Mouse (Mus musculus): Measurements from ENCODE around the gene Hoxb5. TPM values are rescaled to one million over a fixed set of nuclear protein-coding genes. Genes with fewer than 3 reads are reported as not detected.
A peak's percentile ranks its signal among the peaks of the same experiment; 100 is the strongest.

Hoxb5 gene
- total RNA-seq, 2 experiments from 2014 or later: 0.26 to 0.28 TPM

GRCm38 (mm10) chr11:96324125-96324524, 21.0 kb downstream of the Hoxb5 start:
- intact Hi-C loops (cut with DNase I): no loop called here
- no peak for TF ChIP-seq CTCF (IDR thresholded peaks at IDR 0.05)
- Histone ChIP-seq H3K27ac (no peak overlapping the region), H3K4me3 (no peak overlapping the region)
- DNase-seq: no peak

DNA sequence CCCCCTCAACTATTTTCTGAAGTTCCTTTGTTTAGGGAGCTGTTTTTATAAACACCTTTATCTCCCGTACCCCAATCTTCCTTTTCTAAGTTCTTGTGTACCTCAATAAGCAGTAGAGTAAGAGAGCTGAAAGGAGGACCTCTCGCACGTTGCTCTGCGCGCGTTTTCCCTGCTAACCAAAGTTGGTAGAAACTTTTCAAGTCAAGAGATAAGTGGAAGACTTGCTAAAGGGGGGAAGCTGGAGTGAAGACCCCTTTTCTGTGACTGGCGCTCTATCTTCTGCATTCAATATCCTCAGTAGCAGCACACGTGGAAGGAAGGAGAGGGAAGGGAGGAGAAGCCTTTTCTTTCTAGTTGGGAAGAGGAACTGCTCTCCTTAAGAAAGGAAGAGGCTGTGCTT, 21.8 kb downstream of the Hoxb5 start:
- H3K4me3 ChIP-seq: no peak overlapping the region
- no peak for TF ChIP-seq CTCF (IDR thresholded peaks at IDR 0.05)
- intact Hi-C loops (cut with DNase I): no loop called here
- H3K27ac ChIP-seq: no peak overlapping the region
- DNase-seq: no peak

DNA sequence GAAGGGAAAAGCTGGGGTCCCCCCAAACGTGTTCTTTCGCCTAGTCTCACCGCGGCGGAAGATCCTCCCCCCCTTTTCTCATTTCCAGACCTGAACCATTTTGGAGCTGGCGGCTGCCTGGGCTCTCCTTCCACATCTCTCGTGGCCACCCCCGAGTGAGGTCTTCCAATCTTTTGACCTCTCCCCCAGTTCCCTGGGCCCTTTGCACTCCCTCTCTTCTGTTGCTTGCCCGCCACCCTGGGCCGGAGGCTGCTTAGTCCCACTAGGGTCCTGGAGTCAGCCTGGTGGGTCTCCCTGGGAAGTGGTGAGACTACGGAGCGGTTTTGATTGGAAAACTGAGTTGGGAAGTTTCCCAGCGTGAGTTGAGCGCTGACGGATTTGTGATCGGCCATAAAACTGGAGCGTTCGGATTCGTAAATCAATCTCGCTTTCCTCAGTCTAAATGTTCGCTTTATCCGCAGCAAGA, 22.6 kb downstream of the Hoxb5 start:
- DNase-seq: no peak
- Histone ChIP-seq H3K27ac (no peak overlapping the region), H3K4me3 (no peak overlapping the region)
- no peak for TF ChIP-seq CTCF (IDR thresholded peaks at IDR 0.05)
- intact Hi-C loops (cut with DNase I): no loop called here

DNA sequence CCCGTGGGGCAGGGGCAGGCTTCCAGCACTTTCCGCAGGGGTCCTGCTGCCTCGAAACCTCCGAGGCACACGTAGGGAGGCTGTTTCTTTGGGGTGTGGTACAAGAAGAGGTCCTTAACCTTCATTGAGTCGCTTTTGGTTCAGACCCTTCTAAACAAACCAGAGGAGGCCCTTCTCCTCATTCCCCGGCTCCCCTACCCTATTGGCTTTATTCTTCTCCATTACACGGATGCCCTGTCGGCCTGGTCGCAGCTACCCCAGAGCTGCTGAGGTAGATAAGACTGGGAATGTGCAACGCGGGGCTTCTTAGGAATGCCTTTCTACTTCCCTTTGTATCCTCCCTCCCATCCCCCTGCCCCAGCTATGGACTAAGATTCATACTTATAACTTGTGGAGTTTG, 23.6 kb downstream of the Hoxb5 start:
- Histone ChIP-seq H3K4me3 (no peak overlapping the region), H3K27ac (no peak overlapping the region)
- no peak for DNase-seq
- intact Hi-C loops (cut with DNase I): no loop called here
- TF ChIP-seq CTCF (IDR thresholded peaks at IDR 0.05): no peak

GRCm38 (mm10) chr11:96327122-96327521, 24.0 kb downstream of the Hoxb5 start:
- H3K4me3 ChIP-seq: no peak overlapping the region
- TF ChIP-seq CTCF (IDR thresholded peaks at IDR 0.05): no peak
- DNase-seq: no peak
- H3K27ac ChIP-seq: no peak overlapping the region
- intact Hi-C loops (cut with DNase I): no loop called here

- TF ChIP-seq CTCF (IDR thresholded peaks at IDR 0.05): no peak
- Histone ChIP-seq H3K27ac (no peak overlapping the region), H3K4me3 (no peak overlapping the region)
- intact Hi-C loops (cut with DNase I): no loop called here
- DNase-seq: no peak
Observed at GRCm38 (mm10) chr11:96327750-96328149, 24.6 kb downstream of the Hoxb5 start.

GRCm38 (mm10) chr11:96328605-96329004, 25.5 kb downstream of the Hoxb5 start:
- DNase-seq: no peak
- H3K4me3 ChIP-seq: no peak overlapping the region
- no peak for TF ChIP-seq CTCF (IDR thresholded peaks at IDR 0.05)
- intact Hi-C loops (cut with DNase I): no loop called here
- no peak overlapping the region for H3K27ac ChIP-seq

DNA sequence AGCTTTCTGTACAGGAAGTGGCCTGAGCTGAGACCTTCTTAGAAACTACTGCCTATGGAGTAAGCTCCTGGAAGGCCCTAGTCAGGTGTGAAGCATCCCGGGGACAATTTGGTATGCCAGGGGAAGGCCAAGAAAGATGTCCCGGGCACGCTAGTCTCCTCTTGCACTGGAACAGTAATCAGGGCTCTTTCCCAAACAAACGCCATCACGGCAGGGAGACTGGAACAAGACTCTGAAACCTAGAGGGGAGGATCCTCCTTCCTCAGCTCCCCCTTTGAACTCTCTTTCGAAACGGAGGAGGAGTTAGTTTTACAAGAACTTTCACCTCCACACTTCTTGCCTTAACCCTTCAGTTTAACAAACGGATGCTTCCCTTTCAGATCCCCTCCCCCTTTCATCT, 29.0 kb downstream of the Hoxb5 start:
- Histone ChIP-seq H3K4me3 (no peak overlapping the region), H3K27ac (no peak overlapping the region)
- intact Hi-C loops (cut with DNase I): no loop called here
- no peak for DNase-seq
- no peak for TF ChIP-seq CTCF (IDR thresholded peaks at IDR 0.05)

DNA sequence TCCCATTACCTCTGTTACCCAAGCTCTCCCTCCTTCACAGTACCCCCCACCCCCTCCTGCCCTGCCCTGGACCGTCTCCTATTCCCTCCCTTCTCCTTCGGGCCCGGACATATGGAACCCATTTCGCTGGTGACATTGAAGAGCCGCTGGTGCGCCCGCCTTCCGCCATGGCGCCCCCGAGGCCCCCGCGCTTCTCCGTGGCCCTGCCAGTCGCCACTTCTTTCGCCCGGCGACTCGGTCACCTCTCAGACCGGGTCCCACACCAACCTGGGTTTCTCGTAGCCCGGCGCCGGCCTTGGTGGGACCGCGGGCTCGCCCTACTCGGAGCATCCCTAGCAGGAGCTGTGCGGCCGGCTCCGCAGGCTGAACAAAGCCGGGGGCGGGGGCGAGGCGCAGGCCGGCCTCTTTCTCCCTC, 29.5 kb downstream of the Hoxb5 start:
- intact Hi-C loops (cut with DNase I): no loop called here
- TF ChIP-seq CTCF (IDR thresholded peaks at IDR 0.05): no peak
- DNase-seq: no peak
- no peak overlapping the region for H3K27ac ChIP-seq
- peak overlapping the region; percentile 17 for H3K4me3 ChIP-seq

- intact Hi-C loops (cut with DNase I): no loop called here
- Histone ChIP-seq H3K4me3 (no peak overlapping the region; the same call in 1 of the 2 replicates), H3K27ac (no peak overlapping the region)
- no peak for DNase-seq
- no peak for TF ChIP-seq CTCF (IDR thresholded peaks at IDR 0.05)
Observed at GRCm38 (mm10) chr11:96333241-96334001, 30.3 kb downstream of the Hoxb5 start.

DNA sequence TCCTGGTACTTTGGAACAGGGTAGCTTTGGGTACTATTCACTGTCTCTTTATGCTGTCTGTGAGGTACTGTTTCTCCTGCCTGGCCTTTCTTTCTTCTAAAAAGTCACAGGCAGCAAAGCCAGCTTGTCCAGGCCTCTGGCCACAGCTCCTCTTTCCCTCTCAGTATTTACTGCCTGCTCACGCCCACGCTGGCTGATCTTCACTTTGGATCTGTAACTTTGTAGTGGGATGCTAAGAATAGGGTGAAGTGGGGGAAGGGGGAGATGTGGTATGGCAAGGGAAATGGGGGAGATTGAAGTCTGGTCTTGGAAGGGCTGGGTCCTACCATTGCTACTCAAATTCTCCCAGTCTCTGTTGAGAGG, 30.8 kb downstream of the Hoxb5 start:
- no peak overlapping the region for H3K4me3 ChIP-seq
- no peak for DNase-seq
- no peak overlapping the region for H3K27ac ChIP-seq
- TF ChIP-seq CTCF (IDR thresholded peaks at IDR 0.05): no peak
- intact Hi-C loops (cut with DNase I): no loop called here

DNA sequence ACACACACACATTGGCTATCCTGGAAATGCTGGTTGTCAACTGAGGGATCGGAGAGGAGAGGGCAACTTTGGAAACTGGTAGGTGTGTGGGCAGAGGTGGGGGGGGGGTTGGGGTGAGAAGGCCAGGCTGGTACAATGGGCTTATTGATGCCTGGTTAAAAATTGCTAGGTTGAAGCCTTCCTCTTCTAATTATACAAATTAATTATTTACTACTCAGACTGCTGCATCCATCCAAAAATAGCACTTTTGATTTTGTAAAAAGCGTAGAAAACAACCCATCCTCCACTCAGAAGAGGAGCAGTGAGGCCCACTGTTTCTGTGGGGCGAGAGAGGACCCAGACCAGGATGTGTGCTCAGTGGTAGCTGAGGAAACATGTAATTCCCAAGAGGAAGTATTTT, 31.9 kb downstream of the Hoxb5 start:
- no peak for TF ChIP-seq CTCF (IDR thresholded peaks at IDR 0.05)
- DNase-seq: no peak
- Histone ChIP-seq H3K4me3 (no peak overlapping the region), H3K27ac (no peak overlapping the region)
- intact Hi-C loops (cut with DNase I): no loop called here

- Histone ChIP-seq H3K4me3 (no peak overlapping the region), H3K27ac (no peak overlapping the region)
- intact Hi-C loops (cut with DNase I): no loop called here
- no peak for DNase-seq
- no peak for TF ChIP-seq CTCF (IDR thresholded peaks at IDR 0.05)
Observed at GRCm38 (mm10) chr11:96336597-96336996, 33.5 kb downstream of the Hoxb5 start.

GRCm38 (mm10) chr11:96337026-96337425, 33.9 kb downstream of the Hoxb5 start:
- DNase-seq: no peak
- Histone ChIP-seq H3K27ac (no peak overlapping the region), H3K4me3 (no peak overlapping the region)
- TF ChIP-seq CTCF (IDR thresholded peaks at IDR 0.05): no peak
- intact Hi-C loops (cut with DNase I): no loop called here
